Mouse (Mus musculus) olfactory bulb, adult 2 months (tissue): ENCODE measurements at regions not wholly inside any gene's neighbourhood (a gene's known extent, or its start where the extent isn't known, plus 50 kb on each side); places are given as distances from the start of the nearest gene placed in this dataset.

Experiments
- CTCF ChIP-seq: fragments of 200-500 bp; IDR thresholded peaks from 2 replicates; pipeline ENCODE4 v1.5.1; 2012; ENCODE audit warnings: low read depth, mild to moderate bottlenecking, low read length, moderate library complexity; ENCODE audit not compliant: insufficient read depth
- POLR2A ChIP-seq: fragments of 200-500 bp; IDR thresholded peaks from 2 replicates; pipeline ENCODE4 v1.6.1; 2012; ENCODE audit warnings: mild to moderate bottlenecking, low read depth, low read length, moderate library complexity; ENCODE audit not compliant: insufficient read depth

DNA sequence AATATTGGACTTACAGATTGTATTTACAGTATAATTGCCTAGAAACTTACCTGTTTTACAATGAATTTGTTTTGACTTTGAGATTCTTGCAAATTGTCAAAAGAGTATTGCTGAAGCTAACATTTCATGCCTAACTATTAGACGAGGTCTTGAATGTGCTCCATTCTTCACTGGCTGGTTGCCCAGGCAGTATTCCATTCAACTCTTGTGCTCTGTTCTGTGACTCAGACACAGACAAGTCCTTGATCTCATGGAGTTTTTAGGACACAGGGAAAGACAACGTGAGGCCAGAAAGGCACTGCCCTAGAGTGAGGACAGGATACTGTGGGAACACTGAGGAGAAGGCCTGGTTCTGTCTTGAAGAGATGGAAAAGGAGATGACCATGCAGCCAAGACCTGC, 57.0 kb upstream of the Mpp6 start:
- TF ChIP-seq CTCF (no peak), POLR2A (no peak)
